Mouse (Mus musculus) E14TG2a.4 (cell line): ENCODE measurements around the gene Ugt1a7c.

Experiments
- CTCF ChIP-seq: conservative IDR thresholded peaks from 2 replicates; pipeline ENCODE4 v1.5.1; 2014; ENCODE audit warnings: low read length
- NANOG ChIP-seq: IDR thresholded peaks from 2 replicates; pipeline ENCODE4 v1.6.1; 2014; ENCODE audit warnings: borderline replicate concordance, low read length, mixed read lengths
- POU5F1 ChIP-seq: IDR thresholded peaks from 2 replicates; pipeline ENCODE4 v1.6.1; 2014; ENCODE audit warnings: low read length, borderline replicate concordance

GRCm38 (mm10) chr1:88229566-88229965 is 134.7 kb downstream of the Ugt1a7c start:
- TF ChIP-seq CTCF (no peak), POU5F1 (no peak), NANOG (no peak)
